Mouse (Mus musculus): ENCODE measurements around the gene Mrpl45. TPM values are rescaled to one million over a fixed set of nuclear protein-coding genes. Genes with fewer than 3 reads are reported as not detected.
"Not testable (repeated sequence)": the region's sequence is repeated elsewhere in the genome, so short reads cannot be mapped to it uniquely, and the experiment has no call there.

The Mrpl45 gene
- total RNA-seq, 2 experiments from 2014 or later, result 34.1 to 50.7 TPM

DNA sequence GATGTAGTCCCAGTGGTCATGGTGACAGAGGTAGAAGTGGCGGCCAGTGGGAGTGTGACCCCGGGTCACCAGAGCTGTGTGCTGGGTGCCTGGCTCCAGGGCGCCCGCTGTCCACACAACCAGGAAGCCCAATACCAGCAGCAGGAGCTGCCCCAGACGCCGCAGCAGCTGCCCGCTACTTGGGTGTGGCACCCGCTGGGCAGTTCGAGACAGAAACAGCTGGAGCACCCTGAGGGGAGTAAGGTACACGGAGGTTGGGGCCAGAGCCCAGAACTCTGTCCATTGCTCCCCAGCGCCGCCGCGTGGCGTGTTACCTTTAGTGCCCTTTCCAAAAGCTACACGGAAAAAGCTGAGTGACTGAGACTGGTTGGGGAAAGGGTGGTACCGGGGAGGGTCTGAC lies 28.1 kb downstream of the Mrpl45 start:
- intact Hi-C loops (cut with DNase I), result no loop called here
- peak; percentile 75 for DNase-seq
- Histone ChIP-seq H3K4me3 (peak overlapping the region; percentile 36), H3K27ac (no peak overlapping the region)
- TF ChIP-seq CTCF (IDR thresholded peaks at IDR 0.05), result peak; percentile 61

DNA sequence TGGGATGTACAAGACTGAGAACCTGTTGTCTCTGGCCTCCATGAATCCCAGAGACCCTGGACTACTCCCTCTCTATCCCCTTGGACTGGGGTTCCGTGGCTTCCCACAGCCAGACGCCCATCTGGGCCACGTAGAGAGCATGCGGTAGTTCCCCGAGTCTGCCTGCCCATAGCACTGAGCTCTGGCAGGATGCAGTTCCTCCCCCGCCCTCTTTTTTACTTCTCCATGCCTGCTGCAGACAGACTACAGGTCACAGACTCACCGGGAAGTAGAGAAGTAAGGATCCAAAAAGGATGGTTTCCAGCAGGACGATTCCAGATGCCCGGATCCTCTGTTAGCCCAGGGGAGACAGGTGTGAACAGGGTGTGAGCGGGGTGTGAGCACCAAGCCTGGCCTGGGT lies 29.9 kb downstream of the Mrpl45 start:
- Histone ChIP-seq H3K4me3 (no peak overlapping the region), H3K27ac (no peak overlapping the region)
- intact Hi-C loops (cut with DNase I), result no loop called here
- TF ChIP-seq CTCF (IDR thresholded peaks at IDR 0.05), result no peak
- no peak for DNase-seq

DNA sequence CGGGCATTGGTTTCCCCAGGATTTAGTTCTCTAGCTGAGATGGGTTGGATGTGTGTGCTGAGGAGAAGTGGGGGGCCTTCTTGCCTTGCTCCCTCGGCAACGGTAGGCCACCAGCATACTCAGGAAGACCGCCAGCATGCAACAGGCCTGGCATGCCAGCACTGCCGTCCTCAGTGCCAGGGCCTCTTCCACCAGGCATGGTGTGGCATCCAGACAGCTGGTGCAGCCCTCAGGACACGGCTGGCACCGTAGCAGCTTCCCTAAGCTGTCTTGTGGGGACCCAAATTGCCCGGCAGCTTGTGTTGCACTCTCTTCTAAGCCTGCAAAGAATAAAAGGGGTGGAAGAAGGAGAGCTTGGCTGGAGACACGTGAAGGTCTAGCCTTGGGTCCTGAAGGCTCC lies 30.9 kb downstream of the Mrpl45 start:
- TF ChIP-seq CTCF (IDR thresholded peaks at IDR 0.05), result no peak
- H3K4me3 ChIP-seq, result no peak overlapping the region
- DNase-seq, result peak; percentile 50
- H3K27ac ChIP-seq, result no peak overlapping the region
- intact Hi-C loops (cut with DNase I), result no loop called here

DNA sequence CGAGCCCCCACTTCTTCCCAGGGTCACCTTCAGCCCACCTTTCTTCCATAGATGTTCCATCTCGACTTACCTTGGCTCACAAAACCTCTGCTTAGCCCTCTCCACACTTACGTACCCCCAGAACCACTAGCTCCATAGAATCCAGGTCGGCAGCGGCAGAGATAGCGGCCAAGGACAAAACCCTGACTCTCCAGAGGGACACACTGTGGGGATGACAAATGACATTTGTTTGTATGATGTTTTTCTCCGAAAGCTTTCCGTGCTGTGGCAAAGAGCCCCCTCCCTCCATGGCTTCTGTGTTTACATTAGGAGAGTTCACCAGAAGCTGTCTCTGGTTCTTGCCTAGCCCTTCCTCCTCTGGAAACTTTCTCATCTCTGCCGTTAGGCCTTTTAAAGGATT lies 31.8 kb downstream of the Mrpl45 start:
- intact Hi-C loops (cut with DNase I), result no loop called here
- TF ChIP-seq CTCF (IDR thresholded peaks at IDR 0.05), result no peak
- DNase-seq, result no peak
- Histone ChIP-seq H3K4me3 (no peak overlapping the region), H3K27ac (no peak overlapping the region)

DNA sequence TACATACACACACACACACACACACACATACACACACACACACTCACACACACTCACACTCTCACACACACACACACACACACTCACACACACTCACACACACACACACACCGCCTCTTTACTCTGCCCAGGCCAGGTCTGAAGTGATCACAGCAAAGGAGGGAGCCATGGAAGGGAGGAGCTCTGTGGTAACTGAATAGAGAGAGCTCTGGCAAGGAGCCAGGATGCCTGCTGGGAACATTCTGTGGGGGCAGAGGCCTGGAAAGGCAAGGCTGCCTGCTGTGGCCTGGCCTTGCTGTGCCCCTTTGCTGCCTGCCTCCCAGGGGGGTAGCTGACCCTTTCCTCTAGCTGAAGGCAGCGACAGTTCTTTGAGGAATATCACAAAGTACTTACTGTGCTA lies 34.5 kb downstream of the Mrpl45 start:
- intact Hi-C loops (cut with DNase I), result no loop called here
- peak overlapping the region; percentile 16; the same call in 1 of the 2 replicates for H3K27ac ChIP-seq
- TF ChIP-seq CTCF (IDR thresholded peaks at IDR 0.05), result no peak
- no peak overlapping the region for H3K4me3 ChIP-seq
- peak; percentile 66 for DNase-seq

DNA sequence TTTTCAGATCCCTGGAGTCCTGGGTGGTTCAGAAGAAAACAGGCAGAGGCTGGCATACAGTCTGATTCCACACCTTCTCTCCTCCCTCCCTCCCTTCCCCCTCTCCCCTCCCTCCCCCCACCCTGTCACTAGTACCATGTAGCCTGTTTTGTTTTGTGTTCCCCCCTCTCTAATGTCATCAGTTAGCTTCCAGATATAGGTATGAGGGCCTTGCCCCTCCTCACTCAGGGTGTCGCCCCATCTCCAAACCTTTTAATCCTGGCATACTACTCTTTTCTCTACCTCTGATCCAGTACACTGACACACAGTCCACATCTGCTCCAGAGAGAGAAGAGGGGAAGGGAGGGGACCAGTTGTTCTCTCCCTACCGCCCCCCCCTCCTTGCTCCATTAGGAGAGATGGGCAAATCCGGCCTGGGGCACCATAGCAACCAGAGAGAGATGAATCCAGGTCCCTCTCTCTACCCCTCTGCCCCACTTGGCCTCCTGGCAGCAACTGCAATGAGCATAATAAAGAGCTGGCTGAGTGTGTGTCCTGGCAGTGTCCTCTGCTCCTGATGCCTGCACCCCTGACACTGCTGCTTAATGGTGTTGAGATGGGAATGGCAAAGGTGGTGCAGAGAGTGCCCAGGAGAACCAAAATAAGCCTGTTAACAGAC lies 36.6 kb downstream of the Mrpl45 start, which contains the start of gene Gpr179:
Gpr179 (minus strand) TSS at position 51 of the 658 bp plus-strand sequence.
- no peak for TF ChIP-seq CTCF (IDR thresholded peaks at IDR 0.05)
- intact Hi-C loops (cut with DNase I), result no loop called here
- Histone ChIP-seq H3K4me3 (no peak within 1 kb of the TSS), H3K27ac (no peak within 1 kb of the TSS)
- DNase-seq, result no peak

DNA sequence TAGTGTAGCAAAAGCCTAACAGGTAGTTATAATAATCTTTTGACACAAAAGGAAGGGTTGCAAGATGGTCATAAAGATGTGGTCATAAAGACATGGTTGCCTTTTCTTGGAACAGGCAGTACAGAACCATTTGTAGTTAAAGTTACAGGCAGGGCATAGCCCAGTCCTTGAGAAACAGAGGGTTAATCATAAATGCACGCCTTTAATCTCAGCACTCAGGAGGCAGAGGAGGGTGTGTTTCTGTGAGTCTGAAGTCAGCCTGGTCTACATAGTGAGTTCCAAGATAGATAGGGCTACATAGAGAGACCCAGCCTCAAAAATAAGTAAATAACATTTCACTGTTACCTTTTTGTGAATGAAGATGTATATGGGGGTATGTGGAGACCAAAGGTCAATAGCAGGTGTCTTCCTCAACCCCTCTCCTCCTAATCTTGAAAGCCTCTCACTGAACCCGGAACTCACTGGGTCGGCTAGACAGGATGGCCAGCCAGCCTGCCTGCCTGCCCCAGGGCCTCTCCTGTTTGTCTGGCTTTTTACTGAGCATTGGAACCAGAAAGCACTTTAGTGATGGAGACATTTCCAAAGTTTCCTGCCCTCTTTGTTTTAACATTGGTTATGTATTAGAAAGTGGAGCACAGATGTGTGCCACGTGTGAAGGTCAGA lies 37.5 kb downstream of the Mrpl45 start:
- intact Hi-C loops (cut with DNase I), result no loop called here
- Histone ChIP-seq H3K27ac (no peak overlapping the region), H3K4me3 (no peak overlapping the region)
- TF ChIP-seq CTCF (IDR thresholded peaks at IDR 0.05), result no peak
- no peak for DNase-seq

DNA sequence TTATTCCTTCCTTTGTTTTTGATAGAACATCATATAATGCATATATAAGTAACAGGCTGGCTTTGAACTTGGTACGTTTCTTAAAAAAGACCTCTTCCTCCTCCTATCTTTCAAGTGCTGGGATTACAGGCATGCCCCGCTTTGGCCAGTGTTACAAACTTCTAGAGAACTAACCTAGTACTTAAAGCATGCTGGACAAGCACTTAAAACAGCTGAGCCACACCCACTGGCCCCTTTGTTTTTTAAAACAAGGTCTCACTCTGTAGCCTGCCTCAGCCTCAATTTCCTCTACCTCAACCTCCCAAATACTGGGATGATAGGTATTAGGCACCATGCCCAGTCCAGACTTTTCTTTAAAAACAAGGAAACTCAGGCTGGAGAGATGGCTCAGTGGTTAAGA lies 39.1 kb downstream of the Mrpl45 start:
- DNase-seq, result no peak
- TF ChIP-seq CTCF (IDR thresholded peaks at IDR 0.05), result no peak
- intact Hi-C loops (cut with DNase I), result no loop called here
- Histone ChIP-seq H3K4me3 (no peak overlapping the region), H3K27ac (no peak overlapping the region)

DNA sequence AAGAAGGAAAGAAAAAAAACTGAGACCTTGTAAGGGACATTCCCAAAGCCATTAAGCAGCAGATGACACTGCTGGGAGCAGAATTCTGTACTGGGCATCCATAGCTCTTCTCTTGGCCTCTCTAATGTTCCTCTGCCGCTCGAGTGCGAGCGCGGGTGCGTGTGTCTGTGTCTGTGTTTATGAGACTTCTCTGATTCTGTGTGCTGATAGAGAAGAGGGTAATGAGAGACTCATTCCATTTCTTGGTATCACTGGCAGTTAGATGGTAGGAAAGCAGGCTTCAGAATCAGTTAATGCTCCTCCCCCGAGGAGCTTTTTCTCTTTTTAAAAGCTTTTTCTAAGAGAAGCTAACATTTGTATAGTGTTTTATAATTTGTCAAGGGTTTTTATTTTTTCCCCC lies 39.7 kb downstream of the Mrpl45 start:
- Histone ChIP-seq H3K27ac (no peak overlapping the region), H3K4me3 (no peak overlapping the region)
- intact Hi-C loops (cut with DNase I), result no loop called here
- no peak for DNase-seq
- TF ChIP-seq CTCF (IDR thresholded peaks at IDR 0.05), result no peak

DNA sequence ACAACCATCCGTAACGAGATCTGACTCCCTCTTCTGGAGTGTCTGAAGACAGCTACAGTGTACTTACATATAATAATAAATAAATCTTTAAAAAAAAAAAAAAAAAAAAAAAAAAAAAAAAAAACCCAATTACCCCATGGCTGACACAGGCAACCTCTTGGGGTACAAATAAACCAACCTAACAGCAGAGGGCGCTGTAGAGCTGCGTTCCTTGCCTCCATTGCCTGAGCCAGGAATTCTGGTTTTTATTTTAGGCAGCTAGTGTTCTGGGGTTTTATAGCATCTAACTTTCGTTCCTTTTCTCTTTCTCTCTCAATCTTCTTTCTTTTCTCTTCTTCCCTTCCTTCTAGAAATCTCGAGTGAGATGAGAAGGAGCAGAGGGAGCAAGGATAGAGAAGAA lies 42.1 kb downstream of the Mrpl45 start:
- TF ChIP-seq CTCF (IDR thresholded peaks at IDR 0.05), result peak; percentile 68
- peak; percentile 82 for DNase-seq
- peak overlapping the region; percentile 46; the same call in 1 of the 2 replicates for H3K27ac ChIP-seq
- intact Hi-C loops (cut with DNase I), result loop anchor here (1.0 kb wide), 2 partner anchors 43 to 111 kb away; no protein-coding TSS in a partner anchor
- not testable (repeated sequence) for H3K4me3 ChIP-seq

DNA sequence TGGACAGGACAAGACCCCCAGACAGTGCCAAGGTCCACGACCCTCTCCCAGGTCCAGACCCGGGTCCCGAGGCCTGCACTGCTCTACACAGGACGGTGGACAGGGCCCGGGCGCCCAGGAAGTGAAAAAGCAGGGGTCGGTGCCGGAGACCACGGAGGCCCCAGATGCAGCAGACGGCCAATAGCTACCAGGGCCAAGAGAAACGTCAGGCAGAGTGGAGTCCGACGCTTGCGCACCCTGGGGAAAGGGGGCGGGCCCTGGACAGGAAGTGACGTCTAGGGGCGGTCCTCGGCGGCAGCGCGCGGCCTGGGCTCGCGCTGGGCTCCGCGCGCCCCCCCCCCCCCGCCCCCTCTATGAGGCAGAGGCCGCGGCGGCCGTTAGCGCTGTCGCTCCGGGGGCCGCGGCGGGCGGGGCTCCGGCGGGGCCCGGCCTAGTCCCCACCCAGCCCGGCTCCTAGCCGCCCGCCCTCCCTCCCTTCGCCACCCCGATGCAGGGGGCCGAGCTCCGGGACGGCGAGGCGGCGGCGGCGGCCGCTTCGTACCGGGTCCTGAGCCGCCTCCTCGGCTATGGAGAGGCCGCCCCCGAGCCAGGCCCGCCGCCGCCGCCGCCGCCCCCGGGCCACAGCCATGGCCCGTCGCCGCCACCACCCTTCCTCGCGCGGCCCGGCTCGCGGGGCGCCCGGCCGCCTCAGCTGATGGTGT lies 46.6 kb downstream of the Mrpl45 start, which contains the start of gene Socs7:
Socs7 (plus strand) TSS at position 604 of the 701 bp plus-strand sequence.
- TF ChIP-seq CTCF (IDR thresholded peaks at IDR 0.05), result no peak
- DNase-seq, result peak; percentile 97
- Histone ChIP-seq H3K4me3 (peak within 1 kb of the TSS; percentile 99), H3K27ac (peak within 1 kb of the TSS; percentile 99)
- intact Hi-C loops (cut with DNase I), result no loop called here

DNA sequence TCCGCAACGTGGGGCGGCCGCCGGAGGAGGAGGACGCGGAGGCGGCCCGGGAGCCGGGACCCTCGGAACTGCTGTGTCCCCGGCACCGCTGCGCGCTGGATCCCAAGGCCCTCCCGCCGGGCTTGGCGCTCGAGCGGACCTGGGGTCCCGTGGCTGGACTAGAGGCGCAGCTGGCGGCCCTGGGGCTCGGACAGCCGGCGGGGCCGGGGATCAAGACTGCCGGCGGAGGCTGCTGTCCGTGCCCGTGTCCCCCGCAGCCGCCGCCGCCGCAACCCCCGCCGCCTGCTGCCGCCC lies 47.1 kb downstream of the Mrpl45 start:
- Histone ChIP-seq H3K4me3 (peak overlapping the region; percentile 99), H3K27ac (peak overlapping the region; percentile 99)
- peak; percentile 74 for DNase-seq
- intact Hi-C loops (cut with DNase I), result no loop called here
- no peak for TF ChIP-seq CTCF (IDR thresholded peaks at IDR 0.05)

DNA sequence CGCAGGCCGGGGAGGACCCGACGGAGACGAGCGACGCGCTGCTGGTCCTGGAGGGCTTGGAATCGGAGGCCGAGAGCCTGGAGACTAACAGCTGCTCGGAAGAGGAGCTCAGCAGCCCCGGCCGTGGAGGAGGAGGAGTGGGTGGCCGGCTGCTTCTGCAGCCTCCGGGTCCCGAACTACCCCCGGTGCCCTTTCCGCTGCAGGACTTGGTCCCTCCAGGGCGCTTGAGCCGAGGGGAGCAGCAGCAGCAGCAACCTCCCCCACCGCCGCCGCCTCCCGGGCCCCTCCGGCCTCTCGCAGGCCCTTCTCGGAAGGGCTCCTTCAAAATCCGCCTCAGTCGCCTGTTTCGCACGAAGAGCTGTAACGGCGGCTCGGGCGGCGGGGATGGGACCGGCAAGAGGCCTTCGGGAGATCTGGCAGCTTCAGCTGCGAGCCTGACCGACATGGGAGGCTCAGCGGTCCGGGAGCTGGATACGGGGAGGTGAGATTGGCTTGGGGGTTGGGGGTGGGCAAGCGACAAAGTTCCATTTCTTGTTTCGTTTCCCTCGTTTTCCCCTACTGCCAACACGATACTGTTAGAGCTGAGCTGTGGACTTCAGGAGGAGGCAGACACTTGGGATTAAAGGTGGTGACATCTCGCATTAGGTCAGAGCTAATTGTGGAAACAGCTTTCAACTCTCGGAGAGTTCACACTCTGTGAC lies 47.6 kb downstream of the Mrpl45 start:
- Histone ChIP-seq H3K4me3 (peak overlapping the region; percentile 99), H3K27ac (peak overlapping the region; percentile 99)
- DNase-seq, result peak; percentile 63
- no peak for TF ChIP-seq CTCF (IDR thresholded peaks at IDR 0.05)
- intact Hi-C loops (cut with DNase I), result no loop called here

Data from gastrocnemius, adult 2 months (tissue).